Mouse (Mus musculus): ENCODE measurements at regions not wholly inside any gene's neighbourhood (a gene's known extent, or its start where the extent isn't known, plus 50 kb on each side); places are given as distances from the start of the nearest gene placed in this dataset.

DNA sequence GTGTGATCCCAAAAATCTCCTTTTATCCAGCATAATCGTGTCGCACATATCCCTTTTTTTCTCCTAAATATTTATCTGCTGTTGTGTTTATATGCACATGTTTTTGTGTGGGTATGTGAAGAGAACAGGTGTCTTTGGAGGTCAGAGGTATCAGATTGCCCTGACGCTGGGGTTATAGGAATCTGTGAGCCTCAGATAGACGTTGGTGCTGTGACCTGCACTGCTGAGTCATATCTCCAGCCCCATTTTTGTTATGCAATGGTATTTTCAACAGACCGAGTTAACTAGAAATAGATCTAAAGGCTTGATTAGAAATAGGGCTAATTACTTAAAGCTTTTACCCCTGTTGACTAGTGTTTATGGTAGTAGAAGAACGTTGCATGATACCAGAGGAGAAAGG, 75.5 kb upstream of the Nabp1 start:
- no peak for TF ChIP-seq MAX (IDR thresholded peaks at IDR 0.05)
- no peak for TF ChIP-seq CTCF (IDR thresholded peaks at IDR 0.05; ENCODE audit: control insufficient read depth, insufficient read depth, insufficient read length)
- TF ChIP-seq MYOG (IDR thresholded peaks at IDR 0.05; ENCODE audit: control insufficient read depth, extremely low read depth, insufficient read length) = no peak
- no peak for TF ChIP-seq FOSL1 (IDR thresholded peaks at IDR 0.05; ENCODE audit: insufficient read depth, low read length, poor library complexity, severe bottlenecking)
